Mouse (Mus musculus): ENCODE results near the gene Slc1a3. TPM values are rescaled to one million over a fixed set of nuclear protein-coding genes. Genes with fewer than 3 reads are reported as not detected.

Slc1a3 gene
- polyA plus RNA-seq, 1 experiment from 2014 or later: 17.8 TPM

- no peak for ATAC-seq (replicated peaks; ENCODE audit: low FRiP score)
- Histone ChIP-seq H3K27me3 (no peaks in the 10 kb centered on the region), H3K27ac (no peak overlapping the region), H3K4me1 (no peaks in the 10 kb centered on the region), H3K9ac (no peak overlapping the region), H3K9me3 (replicated peaks) (no peaks in the 10 kb centered on the region), H3K4me2 (no peak overlapping the region), H3K4me3 (replicated peaks) (no peak overlapping the region), H3K36me3 (no peaks in the 10 kb centered on the region)
- WGBS: 83% methylated on average over 14 of the region's 14 CpGs
Measured at GRCm38 (mm10) chr15:8722386-8723100, 12.0 kb upstream of the Slc1a3 start.

GRCm38 (mm10) chr15:8721746-8722145 lies 11.2 kb upstream of the Slc1a3 start:
- H3K4me3 ChIP-seq (replicated peaks): no peak overlapping the region
- no peak overlapping the region for H3K4me2 ChIP-seq
- no peaks in the 10 kb centered on the region for H3K36me3 ChIP-seq
- peaks cover 6% of the 10 kb centered on the region; the same call in 1 of the 2 replicates for H3K4me1 ChIP-seq
- H3K27me3 ChIP-seq: no peaks in the 10 kb centered on the region
- 95% methylated on average over 3 of the region's 3 CpGs for WGBS
- H3K27ac ChIP-seq: no peak overlapping the region
- no peaks in the 10 kb centered on the region for H3K9me3 ChIP-seq (replicated peaks)
- ATAC-seq (replicated peaks; ENCODE audit: low FRiP score): no peak
- H3K9ac ChIP-seq: no peak overlapping the region

DNA sequence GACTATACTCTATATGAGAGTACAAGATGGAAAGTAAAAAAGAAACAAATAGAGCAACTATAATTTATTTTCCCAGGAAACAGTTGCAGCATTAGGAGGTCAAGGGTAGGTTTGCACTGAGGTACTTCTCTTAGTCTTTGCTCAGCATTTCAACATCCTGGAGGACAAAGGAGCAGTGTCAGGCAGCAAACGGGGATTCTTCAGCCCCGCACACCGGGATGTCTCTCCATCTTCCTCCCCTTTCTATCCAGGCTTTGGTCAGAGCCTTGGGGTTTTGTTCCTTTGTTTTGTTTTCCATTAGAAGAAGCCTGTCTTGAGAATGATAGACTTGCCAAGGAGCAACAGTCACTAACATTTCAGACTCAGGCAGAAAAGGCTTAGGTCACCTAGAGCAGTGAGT lies 10.4 kb upstream of the Slc1a3 start:
- no peaks in the 10 kb centered on the region for H3K27me3 ChIP-seq
- ATAC-seq (replicated peaks; ENCODE audit: low FRiP score): no peak
- no peak overlapping the region for H3K9ac ChIP-seq
- no peak overlapping the region for H3K4me2 ChIP-seq
- WGBS: 50% methylated on average over 3 of the region's 3 CpGs
- no peak overlapping the region for H3K27ac ChIP-seq
- H3K4me1 ChIP-seq: peaks cover 11% of the 10 kb centered on the region; the same call in 1 of the 2 replicates
- H3K9me3 ChIP-seq (replicated peaks): no peaks in the 10 kb centered on the region
- H3K36me3 ChIP-seq: no peaks in the 10 kb centered on the region
- H3K4me3 ChIP-seq (replicated peaks): no peak overlapping the region

GRCm38 (mm10) chr15:8718496-8718895 lies 7.9 kb upstream of the Slc1a3 start:
- no peak for ATAC-seq (replicated peaks; ENCODE audit: low FRiP score)
- H3K4me2 ChIP-seq: no peak overlapping the region
- H3K27ac ChIP-seq: no peak overlapping the region
- peaks cover 11% of the 10 kb centered on the region; the same call in 1 of the 2 replicates for H3K4me1 ChIP-seq
- no peaks in the 10 kb centered on the region for H3K9me3 ChIP-seq (replicated peaks)
- no peaks in the 10 kb centered on the region for H3K36me3 ChIP-seq
- H3K27me3 ChIP-seq: no peaks in the 10 kb centered on the region
- no peak overlapping the region for H3K9ac ChIP-seq
- 89% methylated on average over 3 of the region's 3 CpGs for WGBS
- H3K4me3 ChIP-seq (replicated peaks): no peak overlapping the region

- Histone ChIP-seq H3K4me3 (replicated peaks) (no peak overlapping the region), H3K9me3 (replicated peaks) (no peaks in the 10 kb centered on the region), H3K9ac (no peak overlapping the region), H3K4me1 (peaks cover 11% of the 10 kb centered on the region; the same call in 1 of the 2 replicates), H3K27ac (no peak overlapping the region), H3K27me3 (no peaks in the 10 kb centered on the region), H3K4me2 (peak overlapping the region; percentile 45), H3K36me3 (no peaks in the 10 kb centered on the region)
- WGBS: 27% methylated on average over 6 of the region's 6 CpGs
- ATAC-seq (replicated peaks; ENCODE audit: low FRiP score): 0 out of 2 replicates have a peak, but pooled peaks have one; percentile 49
Measured at GRCm38 (mm10) chr15:8717021-8717571, 6.5 kb upstream of the Slc1a3 start.

GRCm38 (mm10) chr15:8716330-8716964 lies 5.9 kb upstream of the Slc1a3 start:
- H3K36me3 ChIP-seq: no peaks in the 10 kb centered on the region
- 0 out of 2 replicates have a peak overlapping the region, but pooled peaks have one; percentile 32 for H3K27ac ChIP-seq
- peaks cover 11% of the 10 kb centered on the region; the same call in 1 of the 2 replicates for H3K4me1 ChIP-seq
- H3K9ac ChIP-seq: no peak overlapping the region
- WGBS: 9% methylated on average over 11 of the region's 12 CpGs
- ATAC-seq (replicated peaks; ENCODE audit: low FRiP score): 0 out of 2 replicates have a peak, but pooled peaks have one; percentile 60
- peak overlapping the region; percentile 45 for H3K4me2 ChIP-seq
- no peaks in the 10 kb centered on the region for H3K27me3 ChIP-seq
- 0 out of 2 replicates have a peak overlapping the region, but pooled peaks have one; percentile 14 for H3K4me3 ChIP-seq (replicated peaks)
- no peaks in the 10 kb centered on the region for H3K9me3 ChIP-seq (replicated peaks)

GRCm38 (mm10) chr15:8715666-8716065 lies 5.1 kb upstream of the Slc1a3 start:
- Histone ChIP-seq H3K9me3 (replicated peaks) (no peaks in the 10 kb centered on the region), H3K27me3 (no peaks in the 10 kb centered on the region), H3K4me1 (peaks cover 11% of the 10 kb centered on the region; the same call in 1 of the 2 replicates), H3K9ac (no peak overlapping the region), H3K36me3 (no peaks in the 10 kb centered on the region), H3K27ac (no peak overlapping the region), H3K4me3 (replicated peaks) (no peak overlapping the region), H3K4me2 (no peak overlapping the region)
- no peak for ATAC-seq (replicated peaks; ENCODE audit: low FRiP score)

- 0 out of 2 replicates have a peak, but pooled peaks cover 8% of the 10 kb centered on the region for H3K27me3 ChIP-seq
- H3K4me3 ChIP-seq (replicated peaks): no peak overlapping the region
- peaks cover 20% of the 10 kb centered on the region for H3K4me1 ChIP-seq
- no peak overlapping the region for H3K4me2 ChIP-seq
- H3K9me3 ChIP-seq (replicated peaks): no peaks in the 10 kb centered on the region
- 69% methylated on average over 2 of the region's 2 CpGs for WGBS
- no peak overlapping the region for H3K27ac ChIP-seq
- ATAC-seq (replicated peaks; ENCODE audit: low FRiP score): no peak
- no peaks in the 10 kb centered on the region for H3K36me3 ChIP-seq
- no peak overlapping the region for H3K9ac ChIP-seq
Measured at GRCm38 (mm10) chr15:8712433-8712984, 1.9 kb upstream of the Slc1a3 start.

DNA sequence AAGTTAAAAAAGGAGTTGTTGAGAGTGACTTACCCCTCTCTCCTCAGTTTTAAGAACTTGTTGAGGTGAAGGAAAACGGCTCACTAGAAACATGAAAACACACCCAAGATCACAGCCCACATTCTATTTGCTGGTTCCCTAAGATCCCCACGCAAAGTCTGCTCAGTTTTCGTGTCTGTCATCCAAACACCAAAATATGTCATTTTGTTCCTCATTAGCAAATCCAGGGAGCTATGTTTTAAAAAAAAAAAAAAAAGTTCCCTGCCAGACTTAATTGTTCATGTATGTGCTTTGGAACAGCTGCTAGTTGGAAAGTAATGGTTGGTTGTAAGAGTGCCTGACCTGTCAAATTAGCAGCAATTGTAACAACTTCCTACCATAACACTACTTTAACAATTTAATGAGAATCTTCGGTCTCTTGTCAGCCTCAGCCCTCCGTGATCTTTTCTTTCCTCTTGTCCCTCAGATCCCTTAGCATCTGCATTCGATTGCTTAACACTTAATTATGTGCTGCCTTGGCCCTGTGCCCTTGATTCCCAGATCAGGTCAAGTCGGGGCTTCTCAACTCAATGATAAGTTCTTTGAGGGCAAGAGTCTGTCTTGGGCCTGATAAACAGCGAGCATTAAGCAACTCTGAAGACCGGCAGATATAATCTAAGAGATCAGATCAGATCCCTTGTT lies 1.2 kb upstream of the Slc1a3 start:
- Histone ChIP-seq H3K9me3 (replicated peaks) (no peaks in the 10 kb centered on the region), H3K4me3 (replicated peaks) (no peak overlapping the region), H3K4me2 (no peak overlapping the region), H3K9ac (no peak overlapping the region), H3K27ac (no peak overlapping the region), H3K4me1 (peaks cover 14% of the 10 kb centered on the region), H3K36me3 (no peaks in the 10 kb centered on the region), H3K27me3 (0 out of 2 replicates have a peak, but pooled peaks cover 8% of the 10 kb centered on the region)
- no peak for ATAC-seq (replicated peaks; ENCODE audit: low FRiP score)
- WGBS: 60% methylated on average over 9 of the region's 9 CpGs

DNA sequence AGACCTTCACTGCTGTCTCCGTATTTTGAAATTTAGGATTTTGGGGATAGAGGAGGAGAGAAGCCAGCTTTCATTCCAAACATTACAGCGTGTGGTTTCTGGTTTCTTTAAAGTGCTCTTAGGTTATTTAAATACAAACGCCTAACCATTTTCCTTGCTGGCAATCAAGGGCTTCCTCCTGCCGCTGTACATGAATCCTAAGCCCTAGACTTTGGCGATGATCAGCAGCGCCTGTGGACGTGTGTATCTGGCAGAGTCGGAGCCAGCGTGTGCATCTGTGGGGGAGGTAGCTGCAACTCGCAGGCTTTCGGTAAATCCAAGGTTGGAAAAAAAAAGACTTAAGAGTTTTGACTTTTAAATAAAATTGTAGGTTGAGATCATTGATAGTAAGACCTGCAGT lies 986 bp downstream of the Slc1a3 start:
- Histone ChIP-seq H3K9ac (0 out of 2 replicates have a peak overlapping the region, but pooled peaks have one; percentile 2), H3K4me1 (peaks cover 8% of the 10 kb centered on the region; the same call in 1 of the 2 replicates), H3K27ac (no peak overlapping the region), H3K36me3 (no peaks in the 10 kb centered on the region), H3K4me3 (replicated peaks) (peak overlapping the region; percentile 65), H3K4me2 (peak overlapping the region; percentile 84), H3K9me3 (replicated peaks) (no peaks in the 10 kb centered on the region), H3K27me3 (0 out of 2 replicates have a peak, but pooled peaks cover 8% of the 10 kb centered on the region)
- WGBS: 2% methylated on average over 11 of the region's 11 CpGs
- peak; percentile 78; the same call in 1 of the 2 replicates for ATAC-seq (replicated peaks; ENCODE audit: low FRiP score)

GRCm38 (mm10) chr15:8706613-8707012 lies 4.0 kb downstream of the Slc1a3 start:
- H3K9ac ChIP-seq: no peak overlapping the region
- 0 out of 2 replicates have a peak, but pooled peaks cover 8% of the 10 kb centered on the region for H3K27me3 ChIP-seq
- H3K4me3 ChIP-seq (replicated peaks): no peak overlapping the region
- no peak overlapping the region for H3K4me2 ChIP-seq
- H3K4me1 ChIP-seq: peaks cover 8% of the 10 kb centered on the region; the same call in 1 of the 2 replicates
- ATAC-seq (replicated peaks; ENCODE audit: low FRiP score): no peak
- H3K36me3 ChIP-seq: no peaks in the 10 kb centered on the region
- WGBS: 89% methylated on average over 5 of the region's 5 CpGs
- H3K9me3 ChIP-seq (replicated peaks): no peaks in the 10 kb centered on the region
- no peak overlapping the region for H3K27ac ChIP-seq
